Mouse (Mus musculus) MEL (cell line): Measurements from ENCODE around the gene Eng. TPM values are rescaled to one million over a fixed set of nuclear protein-coding genes. Genes with fewer than 3 reads are reported as not detected.
A peak's percentile ranks its signal among the peaks of the same experiment; 100 is the strongest.

Experiments used
- DNase-seq: peaks from one replicate; pipeline ENCODE4 v3.0.0; 2011; ENCODE audit warnings: low read depth, low spot score
- H3K27ac ChIP-seq: 2 replicates; pipeline ENCODE4 v1.5.1; 2012; ENCODE audit warnings: low read depth, mild to moderate bottlenecking, control low read depth, low read length, moderate library complexity; ENCODE audit not compliant: control insufficient read depth
- H3K27me3 ChIP-seq, 2 experiments: fragments of 150-350 bp in 1 of 2; sonication (generic) in 1 of 2; 2 replicates each; pipeline ENCODE4 v1.6.1; 2012; ENCODE audit warnings: low read length in 2 of 2, mild to moderate bottlenecking in 2 of 2, improper control_type of control experiment in 1 of 2, moderate library complexity in 1 of 2; ENCODE audit not compliant: insufficient read depth in 2 of 2, control insufficient read depth in 1 of 2
- H3K36me3 ChIP-seq, 2 experiments: 2 replicates each; pipeline ENCODE4 v1.6.1; 2012 to 2014; ENCODE audit warnings: low read length in 2 of 2, improper control_type of control experiment in 1 of 2, inconsistent platforms in 1 of 2, mild to moderate bottlenecking in 1 of 2; ENCODE audit not compliant: insufficient read depth in 2 of 2, control insufficient read depth in 1 of 2
- H3K4me1 ChIP-seq, 2 experiments: fragments of 150-350 bp in 1 of 2; sonication (generic) in 1 of 2; 2 replicates each; pipeline ENCODE4 v1.6.1; 2012; ENCODE audit warnings: low read length in 2 of 2, improper control_type of control experiment in 1 of 2, mild to moderate bottlenecking in 1 of 2; ENCODE audit not compliant: insufficient read depth in 2 of 2, control insufficient read depth in 1 of 2
- H3K4me3 ChIP-seq, 2 experiments: fragments of 150-350 bp in 1 of 2; sonication (generic) in 1 of 2; 2 replicates each; pipeline ENCODE4 v1.5.1; 2012; ENCODE audit warnings: low read depth in 2 of 2, low read length in 2 of 2, mild to moderate bottlenecking in 2 of 2, moderate library complexity in 2 of 2, control low read depth in 1 of 2, improper control_type of control experiment in 1 of 2; ENCODE audit not compliant: control insufficient read depth in 1 of 2, insufficient read depth in 1 of 2
- H3K79me2 ChIP-seq: 2 replicates; pipeline ENCODE4 v1.6.1; 2012; ENCODE audit warnings: mild to moderate bottlenecking, low read length, moderate library complexity; ENCODE audit not compliant: control insufficient read depth, poor library complexity, insufficient read depth
- H3K9ac ChIP-seq: 2 replicates; pipeline ENCODE4 v1.6.1; 2012; ENCODE audit warnings: low read depth, mild to moderate bottlenecking, control low read depth, low read length, moderate library complexity; ENCODE audit not compliant: control insufficient read depth, poor library complexity, severe bottlenecking
- H3K9me3 ChIP-seq: fragments of 150-350 bp; sonication (generic); replicated peaks from 2 replicates; pipeline ENCODE4 v1.6.1; 2012; ENCODE audit warnings: mild to moderate bottlenecking, low read length, improper control_type of control experiment, moderate library complexity; ENCODE audit not compliant: insufficient read depth
- BHLHE40 ChIP-seq: IDR thresholded peaks from 2 replicates; pipeline ENCODE4 v1.6.1; 2012; ENCODE audit warnings: low read depth, mild to moderate bottlenecking, inconsistent platforms, low read length, improper control_type of control experiment, borderline replicate concordance
- ELF1 ChIP-seq: IDR thresholded peaks from 2 replicates; pipeline ENCODE4 v1.6.1; 2014; ENCODE audit warnings: low read depth, mild to moderate bottlenecking, inconsistent platforms, low read length, improper control_type of control experiment, moderate library complexity
- ETS1 ChIP-seq: IDR thresholded peaks from 2 replicates; pipeline ENCODE4 v1.6.1; 2012; ENCODE audit warnings: low read depth, mild to moderate bottlenecking, inconsistent platforms, low read length, improper control_type of control experiment, moderate library complexity
- GABPA ChIP-seq: IDR thresholded peaks from 2 replicates; pipeline ENCODE4 v1.6.1; 2012; ENCODE audit warnings: low read depth, mild to moderate bottlenecking, inconsistent platforms, low read length, improper control_type of control experiment, moderate library complexity
- GATA1 ChIP-seq: IDR thresholded peaks from 2 replicates; pipeline ENCODE4 v1.6.1; 2011; ENCODE audit warnings: low read depth, low read length, improper control_type of control experiment
- HCFC1 ChIP-seq: IDR thresholded peaks from 2 replicates; pipeline ENCODE4 v1.6.1; 2012; ENCODE audit warnings: low read depth, mild to moderate bottlenecking, inconsistent platforms, low read length, improper control_type of control experiment, moderate library complexity
- JUND ChIP-seq: IDR thresholded peaks from 2 replicates; pipeline ENCODE4 v1.6.1; 2011; ENCODE audit warnings: low read depth, mild to moderate bottlenecking, improper control_type of control experiment, low read length
- MXI1 ChIP-seq: IDR thresholded peaks from 2 replicates; pipeline ENCODE4 v1.6.1; 2011; ENCODE audit warnings: mild to moderate bottlenecking, low read depth, low read length, improper control_type of control experiment
- NRF1 ChIP-seq: IDR thresholded peaks from 2 replicates; pipeline ENCODE4 v1.6.1; 2014; ENCODE audit warnings: low read depth, mild to moderate bottlenecking, inconsistent platforms, low read length, improper control_type of control experiment, moderate library complexity; ENCODE audit not compliant: poor library complexity, insufficient read depth, severe bottlenecking
- POLR2AphosphoS2 ChIP-seq: IDR thresholded peaks from 2 replicates; pipeline ENCODE4 v1.6.1; 2011; ENCODE audit warnings: low read length, improper control_type of control experiment
- POLR2AphosphoS5 ChIP-seq: IDR thresholded peaks from 2 replicates; pipeline ENCODE4 v1.6.1; 2012; ENCODE audit warnings: low read depth, borderline replicate concordance, mild to moderate bottlenecking, inconsistent platforms, low read length, moderate library complexity, mixed read lengths
- RAD21 ChIP-seq: IDR thresholded peaks from 2 replicates; pipeline ENCODE4 v1.6.1; 2011; ENCODE audit warnings: mild to moderate bottlenecking, low read depth, low read length, improper control_type of control experiment
- RCOR1 ChIP-seq: IDR thresholded peaks from 2 replicates; pipeline ENCODE4 v1.6.1; 2012; ENCODE audit warnings: low read depth, mild to moderate bottlenecking, inconsistent platforms, low read length, improper control_type of control experiment
- SMC3 ChIP-seq: IDR thresholded peaks from 2 replicates; pipeline ENCODE4 v1.6.1; 2011; ENCODE audit warnings: low read depth, low read length, improper control_type of control experiment
- TAL1 ChIP-seq: IDR thresholded peaks from 2 replicates; pipeline ENCODE4 v1.6.1; 2012; ENCODE audit warnings: mild to moderate bottlenecking, inconsistent platforms, low read length, moderate library complexity, mixed read lengths
- TBP ChIP-seq: IDR thresholded peaks from 2 replicates; pipeline ENCODE4 v1.8.0; 2011; ENCODE audit warnings: low read depth, low read length, improper control_type of control experiment
- TCF12 ChIP-seq: IDR thresholded peaks from 2 replicates; pipeline ENCODE4 v1.6.1; 2014; ENCODE audit warnings: low read depth, mild to moderate bottlenecking, inconsistent platforms, low read length, improper control_type of control experiment, moderate library complexity
- USF2 ChIP-seq, 2 experiments: IDR thresholded peaks; 2 replicates each; pipeline ENCODE4 v1.6.1; 2011 to 2012; ENCODE audit warnings: improper control_type of control experiment in 2 of 2, low read length in 2 of 2, borderline replicate concordance in 1 of 2, inconsistent platforms in 1 of 2, low read depth in 1 of 2, mild to moderate bottlenecking in 1 of 2; ENCODE audit not compliant: insufficient read depth in 1 of 2
- ZC3H11A ChIP-seq: IDR thresholded peaks from 2 replicates; pipeline ENCODE4 v1.6.1; 2012; ENCODE audit warnings: low read depth, mild to moderate bottlenecking, inconsistent platforms, low read length, improper control_type of control experiment
- ZKSCAN1 ChIP-seq: IDR thresholded peaks from 2 replicates; pipeline ENCODE4 v1.6.1; 2012; ENCODE audit warnings: low read depth, mild to moderate bottlenecking, inconsistent platforms, low read length, improper control_type of control experiment, moderate library complexity
- ZMIZ1 ChIP-seq: IDR thresholded peaks from 2 replicates; pipeline ENCODE4 v1.6.1; 2012; ENCODE audit warnings: low read depth, mild to moderate bottlenecking, inconsistent platforms, low read length, improper control_type of control experiment, moderate library complexity
- polyA plus RNA-seq, 2 experiments: library from polyadenylated mRNA; stranded (reverse) in 1 of 2; unstranded in 1 of 2; fragments of >175 nt in 1 of 2; fragments of >200 nt in 1 of 2; gene quantifications; 2 replicates each; pipeline versions ENCODE4 v1.2.1 to v1.2.4; 2012; ENCODE audit warnings: low replicate concordance in 2 of 2, low read depth in 1 of 2; ENCODE audit not compliant: insufficient read length in 2 of 2, insufficient read depth in 1 of 2, missing spikeins in 1 of 2
- total RNA-seq: library from RNA; depleted of rRNA; stranded (reverse); fragments of 300-350 nt; gene quantifications from 2 replicates; pipeline ENCODE4 v1.2.3, GENCODE M21; 2012

Eng gene
- total and polyA plus RNA-seq, 3 experiments = 0.73 to 1.0 TPM; not detected in 1

- no peak for TF ChIP-seq USF2 (IDR thresholded peaks at IDR 0.05; ENCODE audit: borderline replicate concordance in 1 of 2, insufficient read depth in 1 of 2, low read depth in 1 of 2, low read length in 2 of 2)
- TF ChIP-seq POLR2AphosphoS2 = no peak
- peak; percentile 45; the same call in 1 of the 2 replicates for TF ChIP-seq MXI1
- TF ChIP-seq ZKSCAN1 = no peak
- peak; percentile 50; the same call in 1 of the 2 replicates for TF ChIP-seq ETS1
- no peak for TF ChIP-seq HCFC1
- TF ChIP-seq RAD21 = no peak
- TF ChIP-seq GABPA = no peak
- no peak for TF ChIP-seq GATA1
- TF ChIP-seq TBP = no peak
- no peak for TF ChIP-seq NRF1
- 0 out of 2 replicates have a peak, but pooled peaks have one; percentile 16 for TF ChIP-seq TCF12
- no peak for TF ChIP-seq RCOR1
- no peak for TF ChIP-seq ZC3H11A
- no peak for TF ChIP-seq JUND
- TF ChIP-seq BHLHE40 = no peak; the same call in 1 of the 2 replicates
- no peak for TF ChIP-seq ZMIZ1
- no peak for TF ChIP-seq SMC3
- no peak for TF ChIP-seq ELF1
- no peak for TF ChIP-seq POLR2AphosphoS5
These were observed 68.6 kb downstream of the Eng start (continued) for GRCm38 (mm10) chr2:32714987-32715425.

DNA sequence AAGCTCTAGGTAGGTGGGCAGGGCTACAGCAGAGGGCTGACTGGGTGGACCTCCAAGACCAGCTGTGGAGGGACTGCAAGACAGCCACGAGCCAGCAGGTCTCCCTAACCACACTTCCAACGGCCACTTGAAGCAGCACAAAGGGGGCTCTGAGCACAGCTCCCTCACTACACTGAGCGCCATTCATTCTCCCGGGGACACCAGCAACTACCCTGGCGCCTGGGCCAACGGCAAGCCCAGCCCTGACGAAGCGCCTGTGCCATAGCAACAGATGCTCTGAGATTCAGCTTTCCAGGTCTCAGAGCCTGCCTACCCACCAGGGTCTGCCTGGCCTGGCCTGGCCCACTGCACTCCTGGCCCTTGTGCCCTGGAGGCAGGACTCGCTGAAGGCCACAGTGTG lies 72.4 kb downstream of the Eng start:
- H3K27me3 ChIP-seq = no peaks in the 10 kb centered on the region
- no peak overlapping the region for H3K9ac ChIP-seq
- no peak overlapping the region for H3K27ac ChIP-seq
- TF ChIP-seq GABPA (no peak), JUND (no peak), TAL1 (no peak)
- H3K79me2 ChIP-seq = no peaks in the 10 kb centered on the region
- peaks cover 0 to 22% of the 10 kb centered on the region in 2 experiments; a peak in 2 of 4 replicates for H3K4me1 ChIP-seq
- DNase-seq = no peak
- peaks cover 0 to 11% of the 10 kb centered on the region in 2 experiments; a peak in 2 of 4 replicates for H3K36me3 ChIP-seq
- H3K4me3 ChIP-seq = no peak overlapping the region
- H3K9me3 ChIP-seq = no peaks in the 10 kb centered on the region
